Mouse (Mus musculus) CH12.LX (cell line): ENCODE results near the gene Smg9.

ENCODE experiments used
- EP300 ChIP-seq: IDR thresholded peaks from 2 replicates; pipeline ENCODE4 v1.6.1; 2011; ENCODE audit warnings: low read length, improper control_type of control experiment
- JUND ChIP-seq: conservative IDR thresholded peaks from 2 replicates; pipeline ENCODE4 v1.6.1; 2011; ENCODE audit warnings: low read depth, low read length, improper control_type of control experiment
- MAX ChIP-seq: IDR thresholded peaks from 2 replicates; pipeline ENCODE4 v1.6.1; 2011; ENCODE audit warnings: low read length, improper control_type of control experiment
- SIN3A ChIP-seq: IDR thresholded peaks from 2 replicates; pipeline ENCODE4 v1.6.1; 2012; ENCODE audit warnings: low read length, improper control_type of control experiment, inconsistent platforms
- TBP ChIP-seq: conservative IDR thresholded peaks from 2 replicates; pipeline ENCODE4 v1.6.1; 2011; ENCODE audit warnings: low read depth, low read length, improper control_type of control experiment

DNA sequence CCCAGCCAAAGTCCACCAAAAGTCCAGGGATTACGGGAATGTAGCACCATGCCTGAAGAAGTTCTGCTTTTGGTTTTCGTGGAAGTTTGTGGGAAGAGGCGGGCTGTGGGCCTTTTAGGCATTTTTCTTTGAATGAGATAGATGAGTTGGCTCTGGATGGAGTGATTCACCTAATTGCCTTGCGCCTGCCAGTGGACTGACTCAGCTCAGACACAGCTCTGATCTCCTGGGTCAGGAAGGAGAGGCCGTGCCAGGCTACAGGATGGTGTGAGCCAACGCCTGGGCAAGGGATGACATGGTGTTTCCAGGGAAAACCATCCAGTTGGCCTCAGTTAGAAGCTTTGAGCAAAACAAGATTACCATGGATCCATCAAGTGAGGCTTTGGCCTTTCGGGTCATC, 70.9 kb downstream of the Smg9 start:
- TF ChIP-seq TBP (no peak), JUND (no peak), SIN3A (no peak), MAX (no peak), EP300 (no peak)
